Mouse (Mus musculus) regulatory T cell (primary cell): ENCODE results near the gene Cux1.

Source experiments
- in situ Hi-C: fragments of 300-600 bp; cut with MboI, MseI; formaldehyde crosslinking; loops from one replicate; pipeline ENCODE4 v1.15.1; 2025; ENCODE audit warnings: high pct_unique_total_duplicates

Cux1 gene

GRCm38 (mm10) chr5:136210549-136210948, 356.7 kb downstream of the Cux1 start:
- in situ Hi-C loops: no loop called here

GRCm38 (mm10) chr5:136201832-136202231, 365.5 kb downstream of the Cux1 start:
- in situ Hi-C loops: loop anchor here (5.0 kb wide), 1 partner anchor 50 kb away; no protein-coding TSS in a partner anchor

- in situ Hi-C loops: no loop called here
Measured at GRCm38 (mm10) chr5:136199526-136199925, 367.8 kb downstream of the Cux1 start.

- in situ Hi-C loops: no loop called here
Measured at GRCm38 (mm10) chr5:136198474-136199391, 368.6 kb downstream of the Cux1 start, which contains the start of gene Prkrip1. Gene Prkrip1, minus strand, starts transcription at chr5:136198963.
